Mouse (Mus musculus) left cerebral cortex, postnatal 14 days (tissue): ENCODE measurements around the gene Sfta2. TPM values are rescaled to one million over a fixed set of nuclear protein-coding genes. Genes with fewer than 3 reads are reported as not detected.

ENCODE experiments used
- DNase-seq, 2 experiments: peaks; one replicate each; pipeline ENCODE4 v3.0.0; 2021 to 2022; ENCODE audit warnings: low spot score in 2 of 2, mixed read lengths in 1 of 2
- intact Hi-C: fragments of 180-260 bp; cut with DNase I; formaldehyde crosslinking; loops from one replicate; pipeline ENCODE4 v1.15.1; 2025
- long read RNA-seq, 2 experiments: library from polyadenylated mRNA; stranded (forward); transcript quantifications; one replicate each; pipeline ENCODE4 v2.0.0; 2021
- total RNA-seq, 2 experiments: library from RNA; stranded (reverse); gene quantifications; 2 replicates each; pipeline ENCODE4 v1.2.3; 2021

Gene Sfta2
- not detected for total RNA-seq
- long read RNA-seq, experiment 1, partial matches to known transcripts, result 0 of 1 reads
- long read RNA-seq, experiment 1, other reads (novel, unspliced or antisense), result 1 of 1 reads
- long read RNA-seq, experiment 2, result 0 reads

GRCm38 (mm10) chr17:35601249-35601648, at the start of gene Sfta2:
Gene Sfta2, plus strand, starts transcription at chr17:35601549.
- intact Hi-C loops, result no loop called here
- no peak for DNase-seq

- intact Hi-C loops, result no loop called here
Observed at GRCm38 (mm10) chr17:35551881-35552414, 49.4 kb upstream of the Sfta2 start, which contains the start of gene Cdsn. Gene Cdsn, plus strand, starts transcription at chr17:35552128.

GRCm38 (mm10) chr17:35554321-35554720, 47.0 kb upstream of the Sfta2 start:
- no peak for DNase-seq
- intact Hi-C loops, result no loop called here

More at GRCm38 (mm10) chr17:35551881-35552414, 49.4 kb upstream of the Sfta2 start, which contains the start of gene Cdsn:
- DNase-seq, result no peak

GRCm38 (mm10) chr17:35554761-35555397, 46.5 kb upstream of the Sfta2 start:
- DNase-seq, result no peak
- intact Hi-C loops, result no loop called here

- no peak for DNase-seq
- intact Hi-C loops, result no loop called here
Observed at GRCm38 (mm10) chr17:35556186-35556765, 45.1 kb upstream of the Sfta2 start.

- intact Hi-C loops, result no loop called here
- peak; percentile 53 to 72 for DNase-seq
Observed at GRCm38 (mm10) chr17:35556812-35557211, 44.5 kb upstream of the Sfta2 start.

GRCm38 (mm10) chr17:35557351-35557750, 44.0 kb upstream of the Sfta2 start:
- intact Hi-C loops, result no loop called here

GRCm38 (mm10) chr17:35558216-35558615, 43.1 kb upstream of the Sfta2 start:
- no peak for DNase-seq
- intact Hi-C loops, result no loop called here

More at GRCm38 (mm10) chr17:35557351-35557750, 44.0 kb upstream of the Sfta2 start:
- no peak for DNase-seq

GRCm38 (mm10) chr17:35567150-35567549, 34.2 kb upstream of the Sfta2 start, which contains the start of gene 2300002M23Rik:
Gene 2300002M23Rik, plus strand, starts transcription at chr17:35567450.
- intact Hi-C loops, result no loop called here
- no peak for DNase-seq

- intact Hi-C loops, result no loop called here
- DNase-seq, result no peak
Observed at GRCm38 (mm10) chr17:35567767-35568166, 33.6 kb upstream of the Sfta2 start.

GRCm38 (mm10) chr17:35569091-35569944, 32.0 kb upstream of the Sfta2 start:
- intact Hi-C loops, result no loop called here
- DNase-seq, result no peak

GRCm38 (mm10) chr17:35570836-35571235, 30.5 kb upstream of the Sfta2 start:
- no peak for DNase-seq
- intact Hi-C loops, result no loop called here

GRCm38 (mm10) chr17:35571477-35571876, 29.9 kb upstream of the Sfta2 start:
- DNase-seq, result no peak
- intact Hi-C loops, result no loop called here

GRCm38 (mm10) chr17:35578211-35578610, 23.1 kb upstream of the Sfta2 start:
- intact Hi-C loops, result no loop called here
- DNase-seq, result peak; percentile 84 to 85

GRCm38 (mm10) chr17:35582900-35583299, 18.4 kb upstream of the Sfta2 start:
- no peak for DNase-seq
- intact Hi-C loops, result loop anchor here (5.0 kb wide), 1 partner anchor 154 kb away; no protein-coding TSS in a partner anchor

GRCm38 (mm10) chr17:35584330-35584937, 16.9 kb upstream of the Sfta2 start:
- intact Hi-C loops, result loop anchor here (2.0 to 5.0 kb wide), 2 partner anchors 80 to 153 kb away; no protein-coding TSS in a partner anchor
- peak; percentile 91 to 93 for DNase-seq

GRCm38 (mm10) chr17:35587291-35587690, 14.1 kb upstream of the Sfta2 start:
- DNase-seq, result no peak
- intact Hi-C loops, result no loop called here

GRCm38 (mm10) chr17:35588387-35588786, 13.0 kb upstream of the Sfta2 start:
- DNase-seq, result no peak
- intact Hi-C loops, result no loop called here
